Mouse (Mus musculus) embryonic facial prominence, embryonic 10.5 days (tissue): ENCODE results near the gene Dennd2a. TPM values are rescaled to one million over a fixed set of nuclear protein-coding genes. Genes with fewer than 3 reads are reported as not detected.
A peak's percentile ranks its signal among the peaks of the same experiment; 100 is the strongest.

ENCODE experiments used
- DNase-seq: peaks from one replicate; pipeline ENCODE4 v3.0.0-alpha.2; 2017; ENCODE audit warnings: low spot score
- H3K27ac ChIP-seq: fragments of 300-500 bp; sonication (generic); replicated peaks from 2 replicates; pipeline ENCODE4 v1.5.1; 2016; ENCODE audit warnings: mild to moderate bottlenecking
- H3K27me3 ChIP-seq: fragments of 300-500 bp; sonication (generic); replicated peaks from 2 replicates; pipeline ENCODE4 v1.6.1; 2016; ENCODE audit warnings: low read depth, mild to moderate bottlenecking; ENCODE audit not compliant: poor library complexity, severe bottlenecking
- H3K36me3 ChIP-seq: fragments of 300-500 bp; sonication (generic); replicated peaks from 2 replicates; pipeline ENCODE4 v1.6.1; 2016; ENCODE audit warnings: mild to moderate bottlenecking, moderate library complexity
- H3K4me1 ChIP-seq: fragments of 300-500 bp; sonication (generic); 2 replicates; pipeline ENCODE4 v1.6.1; 2016
- H3K4me3 ChIP-seq: fragments of 300-500 bp; sonication (generic); 2 replicates; pipeline ENCODE4 v1.5.1; 2016; ENCODE audit warnings: mild to moderate bottlenecking, moderate library complexity
- H3K9me3 ChIP-seq: fragments of 300-500 bp; sonication (generic); 2 replicates; pipeline ENCODE4 v1.6.1; 2016; ENCODE audit warnings: mild to moderate bottlenecking
- WGBS: fragments of 180-500 bp; shearing (Covaris S2); methylation state at CpG from one replicate; pipeline ENCODE4 v1.1.7; 2016; 5-methylcytosine and 5-hydroxymethylcytosine counted together
- polyA plus RNA-seq: library from polyadenylated mRNA; unstranded; fragments of >200 nt; fragmentation: Nextera tagmentation; extraction: Ambion mirVana; gene quantifications from 2 replicates; pipeline ENCODE4 v1.2.1, GENCODE M21; 2016

Dennd2a gene
- polyA plus RNA-seq, 1 experiment from 2014 or later = 34.3 TPM

- Histone ChIP-seq H3K4me1 (peaks cover 30% of the 10 kb centered on the region), H3K27me3 (no peaks in the 10 kb centered on the region), H3K9me3 (0 out of 2 replicates have a peak, but pooled peaks cover 2% of the 10 kb centered on the region), H3K27ac (peak overlapping the region; percentile 78), H3K4me3 (no peak overlapping the region), H3K36me3 (peaks cover 33% of the 10 kb centered on the region)
- 38% methylated on average over 12 of the region's 12 CpGs for WGBS
- peak; percentile 38 for DNase-seq
These were observed 28.8 kb downstream of the Dennd2a start for GRCm38 (mm10) chr6:39528671-39529535.

DNA sequence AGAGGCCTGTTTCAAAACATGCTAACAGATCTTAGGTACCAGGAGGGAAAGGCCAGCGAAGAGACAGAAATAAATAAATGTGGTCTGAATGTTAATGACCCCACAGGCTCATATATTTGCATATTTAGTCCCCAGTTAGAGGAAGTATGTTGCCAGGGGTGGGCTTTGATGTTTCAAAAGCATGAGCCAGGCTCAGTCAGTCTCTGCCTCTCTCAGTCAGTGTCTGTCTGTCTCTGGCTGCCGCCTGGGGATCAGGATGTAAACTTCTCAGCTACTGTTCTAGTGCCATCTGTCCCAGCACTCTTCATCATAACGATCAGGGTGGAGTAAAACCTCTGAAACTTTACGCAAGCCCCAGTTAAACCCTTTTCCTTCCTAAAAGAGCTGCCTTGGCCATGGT, 29.9 kb downstream of the Dennd2a start:
- H3K27ac ChIP-seq = no peak overlapping the region

GRCm38 (mm10) chr6:39527337-39527784, 30.3 kb downstream of the Dennd2a start:
- peaks cover 30% of the 10 kb centered on the region for H3K4me1 ChIP-seq
- H3K27me3 ChIP-seq = no peaks in the 10 kb centered on the region
- peaks cover 34% of the 10 kb centered on the region for H3K36me3 ChIP-seq
- H3K9me3 ChIP-seq = no peaks in the 10 kb centered on the region
- H3K27ac ChIP-seq = no peak overlapping the region
- no peak overlapping the region for H3K4me3 ChIP-seq
- DNase-seq = no peak
- 92% methylated on average over 7 of the region's 7 CpGs for WGBS

More for the DNA sequence above, 29.9 kb downstream of the Dennd2a start:
- peaks cover 33% of the 10 kb centered on the region for H3K36me3 ChIP-seq
- 82% methylated on average over 4 of the region's 4 CpGs for WGBS
- H3K4me1 ChIP-seq = peaks cover 30% of the 10 kb centered on the region
- DNase-seq = no peak
- H3K4me3 ChIP-seq = no peak overlapping the region
- H3K9me3 ChIP-seq = no peaks in the 10 kb centered on the region
- no peaks in the 10 kb centered on the region for H3K27me3 ChIP-seq

- Histone ChIP-seq H3K36me3 (peaks cover 40% of the 10 kb centered on the region), H3K4me1 (peaks cover 30% of the 10 kb centered on the region), H3K27ac (no peak overlapping the region), H3K9me3 (no peaks in the 10 kb centered on the region), H3K4me3 (no peak overlapping the region), H3K27me3 (no peaks in the 10 kb centered on the region)
- no peak for DNase-seq
- 84% methylated on average over 10 of the region's 10 CpGs for WGBS
These were observed 30.9 kb downstream of the Dennd2a start for GRCm38 (mm10) chr6:39526797-39527196.

DNA sequence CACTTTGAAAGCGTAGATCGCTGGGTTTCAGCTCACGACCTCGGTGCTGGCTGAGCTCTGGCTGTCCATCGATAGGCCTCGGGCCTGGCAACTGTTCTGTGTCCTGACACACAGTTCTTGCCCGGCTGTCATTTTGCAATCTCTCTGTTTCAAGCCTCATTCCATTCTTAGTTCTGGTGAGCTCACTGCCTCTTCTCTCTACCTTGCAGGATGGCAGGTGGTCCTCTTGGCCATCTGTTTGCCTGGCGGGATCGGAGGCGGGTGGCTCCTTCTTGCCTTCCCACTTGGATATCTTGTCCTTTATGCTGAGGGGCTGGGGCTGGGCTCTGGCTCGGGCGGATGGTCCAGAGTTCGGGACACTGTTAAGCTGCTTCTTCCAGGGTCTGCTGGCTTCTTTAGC, 34.5 kb downstream of the Dennd2a start:
- Histone ChIP-seq H3K4me1 (peaks cover 8% of the 10 kb centered on the region), H3K36me3 (peaks cover 76% of the 10 kb centered on the region), H3K9me3 (peaks cover 9% of the 10 kb centered on the region; the same call in 1 of the 2 replicates), H3K27ac (no peak overlapping the region), H3K27me3 (no peaks in the 10 kb centered on the region), H3K4me3 (no peak overlapping the region)
- no peak for DNase-seq
- 93% methylated on average over 13 of the region's 13 CpGs for WGBS

DNA sequence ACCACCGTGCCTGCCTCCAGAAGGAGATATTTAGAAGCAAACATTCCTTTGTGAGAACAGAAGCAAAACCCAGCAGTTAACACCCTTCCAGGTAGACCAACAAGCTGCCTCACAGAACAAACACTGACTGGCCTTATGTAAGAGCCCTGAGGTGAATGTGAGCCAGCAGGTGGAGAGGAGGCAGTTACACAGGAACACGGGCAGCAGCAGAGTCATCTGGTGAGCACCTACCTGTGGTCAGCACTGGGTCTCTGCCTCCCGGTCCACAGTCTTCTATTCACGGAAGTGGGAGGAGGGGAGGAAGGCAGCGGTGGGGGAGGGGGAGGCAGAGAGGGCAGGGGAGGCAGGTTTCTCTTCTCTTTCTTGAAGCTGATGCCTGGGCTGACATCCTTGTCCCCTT, 35.2 kb downstream of the Dennd2a start:
- 71% methylated on average over 5 of the region's 5 CpGs for WGBS
- peaks cover 80% of the 10 kb centered on the region for H3K36me3 ChIP-seq

DNA sequence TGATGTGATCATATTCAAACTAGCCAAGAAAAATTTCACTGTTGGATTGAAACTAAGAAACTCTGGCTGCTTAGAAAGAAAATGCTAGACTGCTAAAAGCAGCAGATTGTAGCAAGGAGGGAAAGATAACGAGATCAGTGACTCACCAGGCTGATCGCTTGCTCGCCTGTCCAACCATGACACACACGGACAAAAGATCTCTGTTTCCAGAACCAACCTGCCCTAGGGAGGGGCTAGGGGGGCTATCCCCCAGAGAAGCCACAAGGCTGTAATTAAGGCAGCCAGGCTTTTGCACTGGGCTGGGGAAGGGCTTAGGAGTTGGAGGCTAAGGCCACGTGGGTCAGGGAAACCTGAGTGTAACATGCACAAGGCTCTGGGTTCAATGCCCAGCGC, 41.9 kb downstream of the Dennd2a start:
- Histone ChIP-seq H3K9me3 (peaks cover 9% of the 10 kb centered on the region; the same call in 1 of the 2 replicates), H3K27me3 (no peaks in the 10 kb centered on the region), H3K27ac (peak overlapping the region; percentile 79), H3K36me3 (peaks cover 65% of the 10 kb centered on the region), H3K4me3 (peak overlapping the region; percentile 19; the same call in 1 of the 2 replicates), H3K4me1 (peaks cover 12% of the 10 kb centered on the region)
- DNase-seq = peak; percentile 74
- 13% methylated on average over 6 of the region's 6 CpGs for WGBS

More for the DNA sequence above, 35.2 kb downstream of the Dennd2a start:
- H3K27ac ChIP-seq = no peak overlapping the region
- no peak for DNase-seq
- peaks cover 3% of the 10 kb centered on the region; the same call in 1 of the 2 replicates for H3K4me1 ChIP-seq
- no peak overlapping the region for H3K4me3 ChIP-seq
- no peaks in the 10 kb centered on the region for H3K27me3 ChIP-seq
- peaks cover 9% of the 10 kb centered on the region; the same call in 1 of the 2 replicates for H3K9me3 ChIP-seq

DNA sequence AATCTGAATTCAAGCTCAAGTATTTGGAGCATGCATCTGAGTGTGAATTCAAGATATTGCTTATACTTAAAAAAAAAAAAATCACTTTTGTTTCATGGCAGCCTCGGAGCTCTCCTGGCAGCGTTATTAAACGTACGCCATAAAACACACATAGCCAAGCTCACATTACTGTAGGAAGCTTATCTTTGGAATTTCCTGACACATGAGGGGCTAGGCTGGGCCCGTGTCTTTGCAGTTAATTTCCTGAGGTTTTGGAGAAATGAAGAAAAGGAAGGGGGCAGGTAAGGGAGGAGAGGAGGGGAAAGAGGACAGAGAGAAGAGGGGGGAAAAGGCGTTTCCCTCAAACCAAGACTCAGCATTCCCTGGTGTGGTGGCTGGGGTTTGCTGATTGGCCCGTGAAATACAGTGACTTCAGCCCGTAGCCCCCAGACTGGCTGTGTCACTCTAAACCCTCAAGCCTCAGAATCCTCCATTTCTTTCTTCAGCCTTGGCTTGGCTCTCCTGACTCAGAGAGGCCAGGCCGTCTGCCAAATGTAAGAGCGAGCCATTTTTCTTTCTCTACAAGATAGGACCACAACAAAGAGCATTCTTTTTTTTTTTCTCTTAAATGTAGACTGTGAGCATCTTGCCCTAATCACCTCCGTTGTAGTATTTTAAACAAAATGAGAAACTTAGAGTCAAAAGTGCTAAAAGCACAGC, 42.5 kb downstream of the Dennd2a start:
- Histone ChIP-seq H3K27me3 (no peaks in the 10 kb centered on the region), H3K4me1 (peaks cover 12% of the 10 kb centered on the region), H3K27ac (peak overlapping the region; percentile 79), H3K36me3 (peaks cover 60% of the 10 kb centered on the region), H3K9me3 (peaks cover 4% of the 10 kb centered on the region; the same call in 1 of the 2 replicates), H3K4me3 (no peak overlapping the region)
- WGBS = 45% methylated on average over 11 of the region's 11 CpGs
- peak; percentile 44 for DNase-seq

GRCm38 (mm10) chr6:39503476-39503875, 54.2 kb downstream of the Dennd2a start:
- Histone ChIP-seq H3K9me3 (no peaks in the 10 kb centered on the region), H3K4me1 (0 out of 2 replicates have a peak, but pooled peaks cover 3% of the 10 kb centered on the region), H3K4me3 (no peak overlapping the region), H3K36me3 (peaks cover 94% of the 10 kb centered on the region), H3K27me3 (no peaks in the 10 kb centered on the region), H3K27ac (no peak overlapping the region)
- 65% methylated on average over 7 of the region's 7 CpGs for WGBS
- no peak for DNase-seq

DNA sequence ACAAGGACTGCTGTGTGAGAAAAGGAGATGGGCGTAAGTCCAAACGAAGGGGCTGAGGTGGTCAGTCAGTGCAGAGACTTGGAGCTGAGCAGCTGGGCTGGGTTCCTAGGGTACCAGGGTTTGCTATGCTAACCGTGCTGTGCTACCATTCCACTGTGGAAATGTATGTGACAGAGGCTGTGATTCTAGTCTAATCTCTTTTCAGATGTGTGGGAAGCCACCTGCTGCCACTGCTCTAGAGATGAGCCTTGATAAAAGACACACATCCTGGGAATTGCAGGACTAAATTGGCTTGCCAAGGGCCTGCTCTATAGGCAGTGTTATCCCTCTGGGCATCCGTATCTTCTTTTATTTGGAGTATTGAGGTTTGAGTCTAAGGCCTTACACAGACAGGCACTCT, 60.5 kb downstream of the Dennd2a start:
- Histone ChIP-seq H3K27ac (no peak overlapping the region), H3K27me3 (no peaks in the 10 kb centered on the region), H3K4me3 (no peak overlapping the region), H3K36me3 (peaks cover 90% of the 10 kb centered on the region), H3K9me3 (no peaks in the 10 kb centered on the region), H3K4me1 (no peaks in the 10 kb centered on the region)
- WGBS = 93% methylated on average over 4 of the region's 4 CpGs
- DNase-seq = no peak

GRCm38 (mm10) chr6:39493129-39493714, 64.4 kb downstream of the Dennd2a start:
- 91% methylated on average over 12 of the region's 12 CpGs for WGBS
- H3K4me1 ChIP-seq = peaks cover 4% of the 10 kb centered on the region; the same call in 1 of the 2 replicates
- no peaks in the 10 kb centered on the region for H3K9me3 ChIP-seq
- no peak for DNase-seq
- H3K36me3 ChIP-seq = peaks cover 96% of the 10 kb centered on the region
- H3K27ac ChIP-seq = no peak overlapping the region
- no peak overlapping the region for H3K4me3 ChIP-seq
- no peaks in the 10 kb centered on the region for H3K27me3 ChIP-seq

GRCm38 (mm10) chr6:39492161-39492560, 65.5 kb downstream of the Dennd2a start:
- Histone ChIP-seq H3K36me3 (peaks cover 99% of the 10 kb centered on the region), H3K4me1 (peaks cover 4% of the 10 kb centered on the region; the same call in 1 of the 2 replicates), H3K27me3 (no peaks in the 10 kb centered on the region), H3K27ac (no peak overlapping the region), H3K9me3 (no peaks in the 10 kb centered on the region), H3K4me3 (no peak overlapping the region)
- 90% methylated on average over 4 of the region's 4 CpGs for WGBS
- DNase-seq = no peak
